21 mouse cellular contexts compared by ENCODE assay signal in the genomic region with DNA sequence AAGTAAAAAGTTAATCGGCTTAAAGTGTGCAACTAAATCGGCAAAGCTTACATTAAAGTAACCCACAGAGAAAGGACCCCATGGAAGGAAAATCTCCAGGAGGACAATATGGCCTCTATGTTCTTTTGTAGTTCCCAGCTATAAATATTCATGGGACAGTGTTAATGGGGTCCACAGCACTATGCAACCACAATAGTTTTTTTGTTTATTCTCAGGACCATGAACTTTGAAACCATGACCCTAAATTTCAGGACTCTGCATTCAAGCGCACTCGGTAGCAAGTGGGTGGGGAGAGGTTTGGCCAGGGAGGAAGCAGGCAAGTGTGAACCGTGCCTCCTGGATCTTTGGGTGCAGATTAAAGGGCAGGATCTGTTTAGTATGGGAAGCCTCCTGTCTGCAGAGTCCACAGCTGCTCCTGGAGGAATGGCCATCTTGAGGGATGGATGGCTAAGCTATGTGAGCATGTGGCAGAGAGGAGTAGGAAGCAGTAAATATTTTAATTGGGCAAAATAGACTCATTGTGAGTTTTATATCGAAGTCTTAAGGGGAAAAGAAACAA. TPM values are rescaled to one million over a fixed set of nuclear protein-coding genes. Genes with fewer than 3 reads are reported as not detected.
DNase-seq lines count a peak whose midpoint lies in the region; ATAC-seq and TF ChIP-seq lines count a peak whose summit lies in the region.
"Had no signal": no experiment of that assay in that cellular context is flagged by ENCODE, and none has a peak within 500 bp of the region (broad histone marks: within the 10 kb centered on the region; RNA-seq: fewer than 3 reads in every experiment).

No protein-coding gene starts in this region.

- H3K4me2 ChIP-seq in forebrain, embryonic 16.5 days (ENCODE audit: low read length), result no peak overlapping the region
- H3K4me2 ChIP-seq in midbrain, embryonic 14.5 days (ENCODE audit: low read length), result no peak overlapping the region
- H3K4me2 ChIP-seq: embryonic facial prominence, embryonic 12.5 days; heart, embryonic 13.5 days; limb, embryonic 13.5 days; neural tube, embryonic 13.5 days had no signal

- intact Hi-C loops in gastrocnemius, postnatal 36 days (cut with DNase I), result no loop called here
- intact Hi-C loops in heart, postnatal 10 days (cut with DNase I), result no loop called here

- no peak overlapping the region for H3K4me3 ChIP-seq in forebrain, embryonic 16.5 days (replicated peaks; ENCODE audit: low read length)
- H3K4me3 ChIP-seq in midbrain, embryonic 14.5 days (replicated peaks; ENCODE audit: low read depth, low read length), result no peak overlapping the region
- H3K4me3 ChIP-seq: embryonic facial prominence, embryonic 12.5 days; heart, embryonic 13.5 days; limb, embryonic 13.5 days; neural tube, embryonic 13.5 days had no signal

- peak; percentile 47; the same call in 1 of the 2 replicates for ATAC-seq in forebrain, embryonic 16.5 days
- ATAC-seq in midbrain, embryonic 14.5 days (ENCODE audit: low FRiP score, low TSS enrichment), result peak; percentile 50; the same call in 1 of the 2 replicates
- ATAC-seq: intestine, postnatal 0 days; lung, postnatal 0 days had no signal

- no peak overlapping the region for H3K27ac ChIP-seq in forebrain, embryonic 16.5 days (ENCODE audit: low read length)
- H3K27ac ChIP-seq in midbrain, embryonic 14.5 days (replicated peaks; ENCODE audit: low read depth, low read length), result no peak overlapping the region
- H3K27ac ChIP-seq: embryonic facial prominence, embryonic 12.5 days; heart, embryonic 13.5 days; limb, embryonic 13.5 days; liver, embryonic 14.5 days had no signal

- peaks cover 11% of the 10 kb centered on the region for H3K27me3 ChIP-seq in forebrain, embryonic 16.5 days (replicated peaks; ENCODE audit: control insufficient read depth, insufficient read depth, low read length)
- H3K27me3 ChIP-seq in midbrain, embryonic 14.5 days (ENCODE audit: control insufficient read depth, insufficient read depth, low read length), result peaks cover 46% of the 10 kb centered on the region
- H3K27me3 ChIP-seq: embryonic facial prominence, embryonic 12.5 days; limb, embryonic 13.5 days; neural tube, embryonic 13.5 days had no signal

- peaks cover 12% of the 10 kb centered on the region for H3K4me1 ChIP-seq in forebrain, embryonic 16.5 days (replicated peaks; ENCODE audit: control insufficient read depth, insufficient read depth, low read length)
- H3K4me1 ChIP-seq in midbrain, embryonic 14.5 days (ENCODE audit: control insufficient read depth, insufficient read depth, low read length), result peaks cover 16% of the 10 kb centered on the region
- H3K4me1 ChIP-seq: embryonic facial prominence, embryonic 12.5 days; heart, embryonic 13.5 days; limb, embryonic 13.5 days had no signal

- H3K36me3 ChIP-seq in forebrain, embryonic 16.5 days (ENCODE audit: control insufficient read depth, insufficient read depth), result no peaks in the 10 kb centered on the region
- H3K36me3 ChIP-seq in midbrain, embryonic 14.5 days (ENCODE audit: control insufficient read depth, insufficient read depth, low read length), result no peaks in the 10 kb centered on the region
- H3K36me3 ChIP-seq: embryonic facial prominence, embryonic 12.5 days; heart, embryonic 13.5 days; limb, embryonic 13.5 days; neural tube, embryonic 13.5 days had no signal

- no peak for TF ChIP-seq POLR2A in brain, embryonic 14.5 days (IDR thresholded peaks at IDR 0.05; ENCODE audit: borderline replicate concordance, extremely low read depth, insufficient read depth, insufficient read length, poor library complexity, severe bottlenecking)

- WGBS in forebrain, embryonic 16.5 days, result 16% methylated on average over 6 of the region's 6 CpGs
- WGBS in midbrain, embryonic 14.5 days, result 17% methylated on average over 6 of the region's 6 CpGs

- H3K9me3 ChIP-seq in forebrain, embryonic 16.5 days (ENCODE audit: control insufficient read depth, low read length), result no peaks in the 10 kb centered on the region
- no peaks in the 10 kb centered on the region for H3K9me3 ChIP-seq in midbrain, embryonic 14.5 days (ENCODE audit: control insufficient read depth, low read length)
- H3K9me3 ChIP-seq: embryonic facial prominence, embryonic 12.5 days; heart, embryonic 13.5 days; limb, embryonic 13.5 days; neural tube, embryonic 13.5 days had no signal

- no peak overlapping the region for H3K9ac ChIP-seq in forebrain, embryonic 16.5 days (replicated peaks; ENCODE audit: low read depth, low read length)
- no peak overlapping the region for H3K9ac ChIP-seq in midbrain, embryonic 14.5 days (replicated peaks; ENCODE audit: low read length)
- H3K9ac ChIP-seq: embryonic facial prominence, embryonic 12.5 days; heart, embryonic 13.5 days; limb, embryonic 13.5 days; liver, embryonic 14.5 days; neural tube, embryonic 13.5 days had no signal

- TF ChIP-seq CTCF in brain, embryonic 14.5 days (IDR thresholded peaks at IDR 0.05; ENCODE audit: borderline replicate concordance, extremely low read depth, insufficient read depth, insufficient read length), result no peak

- DNase-seq in gastrocnemius, postnatal 25 days, result peak; percentile 2
- DNase-seq in gastrocnemius, postnatal 36 days, result no peak
- peak; percentile 77 for DNase-seq in brain, embryonic 14.5 days (ENCODE audit: low read depth)
- DNase-seq in midbrain, embryonic 14.5 days, result peak; percentile 40
- DNase-seq in heart, postnatal 10 days, result no peak
- DNase-seq in adrenal gland, adult (ENCODE audit: inconsistent age in 2 of 2, low spot score in 1 of 2), result no peak
- DNase-seq in kidney, adult 11 months, result no peak
- DNase-seq: cerebellum, adult 11-12 months; kidney, postnatal 14 days; thymus, adult 2 months had no signal

RNA-seq across cellular contexts. Expression of a gene that starts 15.7 kb away (rescaled TPM):
- total RNA-seq in gastrocnemius, postnatal 25 days (2021), result under 1 TPM in 1 of 2 experiments, not detected in 1; 0.24 TPM
- total RNA-seq in gastrocnemius, postnatal 36 days (2021), result under 1 TPM; 0.07 to 0.08 TPM
- 1.7 and 1.8 TPM in 2 replicates for polyA plus RNA-seq in brain, embryonic 14.5 days (2012; rRNA removed)
- 0.61 and 0.67 TPM in 2 replicates for polyA plus RNA-seq in forebrain, embryonic 16.5 days (2015; fragmentation: Nextera tagmentation; extraction: Ambion mirVana)
- 1.1 and 1.8 TPM in 2 replicates for polyA plus RNA-seq in midbrain, embryonic 14.5 days (2014; fragmentation: Nextera tagmentation; extraction: Ambion mirVana)
- 1 to 10 TPM; 1.3 to 2.4 TPM for total RNA-seq in heart, postnatal 10 days (2021)
- total RNA-seq: granulocyte monocyte progenitor cell, adult 5-6 weeks; megakaryocyte-erythroid progenitor cell, adult 5-6 weeks had no signal
- polyA plus RNA-seq: liver, embryonic 14.5 days; lung, postnatal 0 days; small intestine, adult 2 months had no signal

Comparison
In these comparisons a context has a peak if more than half of its experiments do, and no peak if none do; other contexts are left out.
1. DNase-seq: peak in gastrocnemius, postnatal 25 days (single experiment), brain, embryonic 14.5 days (single experiment) and midbrain, embryonic 14.5 days (single experiment); none in gastrocnemius, postnatal 36 days (0 of 2), heart, postnatal 10 days (0 of 2), adrenal gland, adult (0 of 2) and kidney, adult 11 months (single experiment).